Mouse (Mus musculus): ENCODE measurements around the gene Serpina9.

Serpina9 gene

GRCm38 (mm10) chr12:104013620-104014019, at the start of gene Serpina9:
TSS of gene Serpina9 (minus strand) at chr12:104013755.
- DNase-seq: no peak

- no peak for DNase-seq
Observed at GRCm38 (mm10) chr12:104061862-104062261, 48.3 kb upstream of the Serpina9 start.

- no peak for DNase-seq
Observed at GRCm38 (mm10) chr12:104060126-104060525, 46.6 kb upstream of the Serpina9 start.

GRCm38 (mm10) chr12:104057531-104057930, 44.0 kb upstream of the Serpina9 start:
- DNase-seq: no peak

- no peak for DNase-seq
Observed at GRCm38 (mm10) chr12:104057050-104057449, 43.5 kb upstream of the Serpina9 start.

- no peak for DNase-seq
Observed at GRCm38 (mm10) chr12:104055755-104056154, 42.2 kb upstream of the Serpina9 start.

- no peak for DNase-seq
Observed at GRCm38 (mm10) chr12:104053995-104054394, 40.4 kb upstream of the Serpina9 start.

GRCm38 (mm10) chr12:104045713-104046112, 32.2 kb upstream of the Serpina9 start:
- DNase-seq: no peak

GRCm38 (mm10) chr12:104044343-104044742, 30.8 kb upstream of the Serpina9 start, which contains the start of gene Serpina12:
TSS of gene Serpina12 (minus strand) at chr12:104044443.
- DNase-seq: no peak

- no peak for DNase-seq
Observed at GRCm38 (mm10) chr12:104042753-104043152, 29.2 kb upstream of the Serpina9 start.

GRCm38 (mm10) chr12:104041401-104041800, 27.8 kb upstream of the Serpina9 start:
- no peak for DNase-seq

- no peak for DNase-seq
Observed at GRCm38 (mm10) chr12:104038181-104038580, 24.6 kb upstream of the Serpina9 start.

- DNase-seq: no peak
Observed at GRCm38 (mm10) chr12:104033752-104034151, 20.2 kb upstream of the Serpina9 start.

- DNase-seq: peak; percentile 40
Observed at GRCm38 (mm10) chr12:104029986-104030385, 16.4 kb upstream of the Serpina9 start.

GRCm38 (mm10) chr12:104015280-104015679, 1.7 kb upstream of the Serpina9 start:
- no peak for DNase-seq

- no peak for DNase-seq
Observed at GRCm38 (mm10) chr12:104004689-104005088, 8.9 kb downstream of the Serpina9 start.

- DNase-seq: no peak
Observed at GRCm38 (mm10) chr12:104003238-104003612, 10.3 kb downstream of the Serpina9 start.

- DNase-seq: peak; percentile 38
Observed at GRCm38 (mm10) chr12:104002569-104003237, 10.9 kb downstream of the Serpina9 start.

GRCm38 (mm10) chr12:104000594-104000993, 13.0 kb downstream of the Serpina9 start:
- no peak for DNase-seq

GRCm38 (mm10) chr12:103999611-104000010, 13.9 kb downstream of the Serpina9 start:
- no peak for DNase-seq

GRCm38 (mm10) chr12:103996513-103996912, 17.0 kb downstream of the Serpina9 start:
- no peak for DNase-seq

GRCm38 (mm10) chr12:103995292-103996072, 18.1 kb downstream of the Serpina9 start:
- peak; percentile 74 for DNase-seq

GRCm38 (mm10) chr12:103992945-103993344, 20.6 kb downstream of the Serpina9 start:
- DNase-seq: no peak

- no peak for DNase-seq
Observed at GRCm38 (mm10) chr12:103989857-103990256, 23.7 kb downstream of the Serpina9 start, which contains the start of gene Serpina11. TSS of gene Serpina11 (minus strand) at chr12:103989957.

Measured in kidney, adult 18-20 months (tissue).